Mouse (Mus musculus) ES-E14 (cell line): ENCODE measurements around the gene Pnpla2. TPM values are rescaled to one million over a fixed set of nuclear protein-coding genes. Genes with fewer than 3 reads are reported as not detected.
A peak's percentile ranks its signal among the peaks of the same experiment; 100 is the strongest.

Experiments
- DNase-seq: peaks from one replicate; pipeline ENCODE4 v3.0.0-alpha.2; 2013; ENCODE audit warnings: low read depth, low spot score
- H3K27ac ChIP-seq: 2 replicates; pipeline ENCODE4 v1.5.1; 2012; ENCODE audit warnings: low read depth, mild to moderate bottlenecking, low read length, moderate library complexity, mixed read lengths; ENCODE audit not compliant: poor library complexity, insufficient read depth, severe bottlenecking
- H3K36me3 ChIP-seq: 2 replicates; pipeline ENCODE4 v1.6.1; 2012; ENCODE audit warnings: mild to moderate bottlenecking, low read length, moderate library complexity, mixed read lengths; ENCODE audit not compliant: control insufficient read depth, poor library complexity, insufficient read depth, severe bottlenecking
- H3K4me1 ChIP-seq, 2 experiments: fragments of 150-350 bp in 1 of 2; sonication (generic) in 1 of 2; 2 replicates each; pipeline ENCODE4 v1.6.1; 2012; ENCODE audit warnings: low read length in 2 of 2, mild to moderate bottlenecking in 1 of 2, mixed read lengths in 1 of 2; ENCODE audit not compliant: control insufficient read depth in 2 of 2, insufficient read depth in 2 of 2, poor library complexity in 1 of 2
- H3K4me3 ChIP-seq, 2 experiments: fragments of 150-350 bp in 1 of 2; sonication (generic) in 1 of 2; 2 replicates each; pipeline ENCODE4 v1.5.1; 2012; ENCODE audit warnings: low read length in 2 of 2, low read depth in 1 of 2, mild to moderate bottlenecking in 1 of 2, mixed read lengths in 1 of 2; ENCODE audit not compliant: insufficient read depth in 1 of 2, poor library complexity in 1 of 2, severe bottlenecking in 1 of 2
- H3K9ac ChIP-seq: 2 replicates; pipeline ENCODE4 v1.6.1; 2012; ENCODE audit warnings: low read depth, mild to moderate bottlenecking, low read length, mixed read lengths; ENCODE audit not compliant: poor library complexity, insufficient read depth, severe bottlenecking
- H3K9me3 ChIP-seq: fragments of 150-350 bp; sonication (generic); 2 replicates; pipeline ENCODE4 v1.6.1; 2012; ENCODE audit warnings: low read depth, mild to moderate bottlenecking, low read length; ENCODE audit not compliant: control insufficient read depth, insufficient read depth
- CHD2 ChIP-seq: IDR thresholded peaks from 2 replicates; pipeline ENCODE4 v1.6.1; 2014; ENCODE audit warnings: mild to moderate bottlenecking, low read depth, low read length, inconsistent platforms
- HCFC1 ChIP-seq: IDR thresholded peaks from 2 replicates; pipeline ENCODE4 v1.6.1; 2012; ENCODE audit warnings: low read length, inconsistent platforms, borderline replicate concordance; ENCODE audit not compliant: insufficient read depth
- MAFK ChIP-seq: IDR thresholded peaks from 2 replicates; pipeline ENCODE4 v1.6.1; 2014; ENCODE audit warnings: mild to moderate bottlenecking, low read depth, low read length, inconsistent platforms; ENCODE audit not compliant: insufficient read depth
- ZC3H11A ChIP-seq: IDR thresholded peaks from 2 replicates; pipeline ENCODE4 v1.6.1; 2012; ENCODE audit warnings: low read depth, mild to moderate bottlenecking, inconsistent platforms, low read length, borderline replicate concordance
- ZNF384 ChIP-seq: IDR thresholded peaks from 2 replicates; pipeline ENCODE4 v1.6.1; 2012; ENCODE audit warnings: low read depth, low read length, inconsistent platforms
- in situ Hi-C, 2 experiments: fragments of 600-800 bp; cut with MboI; formaldehyde crosslinking; loops; one replicate each; pipeline ENCODE4 v1.15.1; 2025; ENCODE audit warnings: low sequenced_read_pairs in 2 of 2, inconsistent platforms in 1 of 2; ENCODE audit not compliant: unreplicated experiment in 2 of 2
- total RNA-seq: library from RNA; depleted of rRNA; stranded (reverse); fragments of 300-350 nt; gene quantifications from 2 replicates; pipeline ENCODE4 v1.2.3, GENCODE M21; 2012

Pnpla2 gene
- total RNA-seq, 1 experiment: 12.7 TPM

DNA sequence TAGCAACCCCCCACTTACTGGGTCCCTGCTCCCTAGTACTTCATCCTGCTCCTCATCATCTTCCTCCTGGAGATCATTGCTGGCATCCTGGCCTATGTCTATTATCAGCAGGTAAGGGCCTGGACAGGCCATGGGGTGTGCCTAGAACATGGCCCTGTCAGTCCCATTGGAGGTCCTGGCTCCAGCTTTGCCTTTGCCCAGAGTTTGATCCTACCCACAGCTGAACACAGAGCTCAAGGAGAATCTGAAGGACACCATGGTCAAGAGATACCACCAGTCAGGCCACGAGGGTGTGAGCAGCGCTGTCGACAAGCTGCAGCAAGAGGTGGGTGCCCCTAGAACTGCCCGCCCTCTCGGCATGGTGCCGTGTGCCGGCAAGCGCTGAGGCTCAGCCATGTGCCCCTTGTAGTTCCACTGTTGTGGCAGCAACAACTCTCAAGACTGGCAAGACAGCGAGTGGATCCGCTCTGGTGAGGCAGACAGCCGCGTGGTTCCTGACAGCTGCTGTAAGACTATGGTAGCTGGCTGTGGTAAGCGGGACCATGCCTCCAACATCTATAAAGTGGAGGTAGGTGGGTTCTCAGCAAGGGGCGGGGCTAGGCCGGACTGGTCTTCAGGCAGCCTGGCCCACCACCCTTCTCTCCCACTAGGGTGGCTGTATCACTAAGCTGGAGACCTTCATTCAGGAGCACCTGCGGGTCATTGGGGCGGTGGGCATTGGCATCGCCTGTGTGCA lies 15.1 kb downstream of the Pnpla2 start:
- peaks cover 29% of the 10 kb centered on the region for H3K36me3 ChIP-seq
- no peak for DNase-seq
- H3K9ac ChIP-seq: peak overlapping the region; percentile 8; the same call in 1 of the 2 replicates
- H3K9me3 ChIP-seq: no peaks in the 10 kb centered on the region
- no peak overlapping the region for H3K4me3 ChIP-seq
- H3K27ac ChIP-seq: peak overlapping the region; percentile 19; the same call in 1 of the 2 replicates
- H3K4me1 ChIP-seq: peaks cover 3 to 38% of the 10 kb centered on the region in 2 experiments; a peak in 3 of 4 replicates
- in situ Hi-C loops: no loop called here
- TF ChIP-seq HCFC1: no peak
- no peak for TF ChIP-seq ZC3H11A
- no peak for TF ChIP-seq CHD2
- TF ChIP-seq MAFK: no peak
- no peak for TF ChIP-seq ZNF384

DNA sequence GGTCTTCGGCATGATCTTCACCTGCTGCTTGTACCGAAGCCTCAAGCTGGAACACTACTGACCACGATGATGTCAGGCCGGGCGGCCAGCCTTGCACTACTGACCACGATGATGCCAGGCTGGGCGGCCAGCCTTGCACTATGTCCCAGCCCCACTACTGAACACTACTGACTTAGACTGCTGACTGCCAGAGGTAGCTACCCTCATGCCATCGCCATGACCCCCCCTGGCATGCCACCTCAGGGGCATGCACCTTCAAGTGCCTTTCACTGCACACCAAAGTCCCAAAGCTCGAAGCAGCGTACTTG lies 15.6 kb downstream of the Pnpla2 start:
- in situ Hi-C loops: no loop called here

DNA sequence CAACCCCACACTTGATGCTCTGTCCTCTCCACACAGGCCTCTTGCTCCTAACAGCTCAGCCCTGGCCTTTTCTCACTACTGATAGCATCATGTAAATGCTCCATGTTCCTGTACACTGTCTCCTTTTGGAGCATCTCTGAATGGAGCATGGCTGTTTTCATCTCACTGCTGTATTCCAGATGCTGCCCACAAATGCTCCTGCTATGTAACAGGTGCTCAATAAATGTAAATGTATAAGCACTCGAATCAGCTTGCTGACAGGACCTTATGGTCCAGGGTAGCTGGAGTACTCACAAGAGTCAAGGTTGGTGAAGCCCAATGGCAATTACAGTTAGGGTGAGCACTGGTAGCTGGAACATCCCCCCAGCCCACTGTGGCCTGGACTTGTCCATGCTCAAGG lies 16.2 kb downstream of the Pnpla2 start:
- H3K9ac ChIP-seq: no peak overlapping the region
- no peak for TF ChIP-seq ZC3H11A
- H3K4me1 ChIP-seq: peaks cover 3 to 32% of the 10 kb centered on the region in 2 experiments; a peak in 3 of 4 replicates
- no peaks in the 10 kb centered on the region for H3K9me3 ChIP-seq
- DNase-seq: no peak
- peaks cover 29% of the 10 kb centered on the region for H3K36me3 ChIP-seq
- no peak overlapping the region for H3K4me3 ChIP-seq
- no peak overlapping the region for H3K27ac ChIP-seq
- in situ Hi-C loops: no loop called here

More for the DNA sequence above, 15.6 kb downstream of the Pnpla2 start:
- no peak overlapping the region for H3K9ac ChIP-seq
- peaks cover 3 to 35% of the 10 kb centered on the region in 2 experiments; a peak in 3 of 4 replicates for H3K4me1 ChIP-seq
- H3K9me3 ChIP-seq: no peaks in the 10 kb centered on the region
- DNase-seq: no peak
- H3K4me3 ChIP-seq: no peak overlapping the region
- peaks cover 29% of the 10 kb centered on the region for H3K36me3 ChIP-seq
- no peak overlapping the region for H3K27ac ChIP-seq
- TF ChIP-seq MAFK (no peak), CHD2 (no peak), ZNF384 (no peak), ZC3H11A (no peak)

DNA sequence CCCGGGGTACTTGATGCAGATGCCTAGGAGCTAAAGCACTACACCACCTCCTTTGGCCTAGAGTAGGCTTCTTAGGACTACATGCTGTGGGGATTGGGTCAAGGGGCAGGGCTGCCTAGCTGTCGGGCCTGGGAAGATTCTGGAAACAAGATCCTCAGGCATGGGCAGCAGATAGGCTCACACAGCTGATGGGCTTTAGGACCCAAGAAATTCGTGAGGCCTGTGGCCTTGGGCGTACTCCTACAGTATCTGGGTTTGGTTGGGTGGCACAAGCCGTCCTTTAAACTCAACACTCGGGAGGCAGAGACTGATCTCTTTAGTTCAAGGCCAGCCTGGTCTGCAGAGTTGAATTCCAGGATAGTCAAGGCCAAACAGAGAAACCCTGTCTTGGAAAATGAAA lies 17.2 kb downstream of the Pnpla2 start:
- no peak overlapping the region for H3K9ac ChIP-seq

DNA sequence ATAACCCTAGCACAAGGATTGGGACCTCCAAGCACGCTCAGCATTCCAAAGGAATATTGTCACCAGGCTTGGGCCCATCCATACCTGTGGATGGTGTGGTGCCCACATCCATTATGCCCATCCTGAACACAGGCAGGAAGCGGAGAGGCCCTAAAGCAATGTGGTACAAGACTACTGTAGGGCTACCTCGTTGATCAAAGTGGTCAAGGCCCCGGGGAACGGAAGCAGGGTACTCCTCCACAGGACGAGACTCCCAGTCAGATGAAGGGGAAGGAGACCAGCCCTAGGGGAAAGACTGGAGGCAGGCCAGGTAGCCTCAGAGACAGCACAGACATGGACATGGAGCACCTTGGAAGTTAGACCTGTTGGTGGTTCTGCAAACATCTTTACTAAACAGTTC lies 17.8 kb downstream of the Pnpla2 start:
- DNase-seq: no peak
- Histone ChIP-seq H3K27ac (no peak overlapping the region), H3K9me3 (no peaks in the 10 kb centered on the region), H3K36me3 (peaks cover 29% of the 10 kb centered on the region), H3K4me1 (peaks cover 0 to 32% of the 10 kb centered on the region in 2 experiments; a peak in 3 of 4 replicates), H3K4me3 (no peak overlapping the region), H3K9ac (no peak overlapping the region)
- in situ Hi-C loops: no loop called here
- no peak for TF ChIP-seq MAFK
- TF ChIP-seq ZNF384: no peak
- no peak for TF ChIP-seq ZC3H11A
- no peak for TF ChIP-seq HCFC1
- TF ChIP-seq CHD2: no peak

More for the DNA sequence above, 17.2 kb downstream of the Pnpla2 start:
- no peak overlapping the region for H3K27ac ChIP-seq
- H3K36me3 ChIP-seq: peaks cover 29% of the 10 kb centered on the region
- TF ChIP-seq ZC3H11A: no peak
- no peak for TF ChIP-seq MAFK
- no peak for TF ChIP-seq ZNF384
- TF ChIP-seq CHD2: no peak
- no peak for TF ChIP-seq HCFC1
- peaks cover 0 to 32% of the 10 kb centered on the region in 2 experiments; a peak in 3 of 4 replicates for H3K4me1 ChIP-seq
- H3K9me3 ChIP-seq: no peaks in the 10 kb centered on the region
- no peak for DNase-seq
- in situ Hi-C loops: no loop called here
- H3K4me3 ChIP-seq: no peak overlapping the region
